Mouse (Mus musculus): ENCODE measurements around the gene 1700025C18Rik. TPM values are rescaled to one million over a fixed set of nuclear protein-coding genes. Genes with fewer than 3 reads are reported as not detected.

Gene 1700025C18Rik
- polyA plus RNA-seq, 1 experiment from 2014 or later = not detected

DNA sequence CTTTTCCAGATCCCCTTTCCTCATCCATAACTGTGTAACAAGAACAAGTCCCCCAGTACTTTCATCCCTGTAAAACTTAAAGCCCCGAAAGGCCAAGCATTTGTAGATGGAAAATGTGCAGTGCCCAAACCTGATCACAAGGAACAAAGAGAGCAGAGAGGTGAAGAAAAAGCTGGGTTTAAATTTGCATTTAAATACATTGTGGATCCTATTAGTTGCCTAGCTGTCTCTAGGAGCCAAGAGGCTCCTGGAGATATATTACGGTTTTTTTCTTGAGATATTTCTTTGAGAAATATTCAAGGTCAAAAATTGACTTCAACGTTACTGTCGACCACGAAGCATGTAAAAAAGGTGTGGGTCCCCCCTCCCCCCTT is 55.5 kb downstream of the 1700025C18Rik start:
- Histone ChIP-seq H3K9me3 (ENCODE audit: control insufficient read depth, low read length) (no peaks in the 10 kb centered on the region), H3K27ac (ENCODE audit: low read depth, low read length) (peak overlapping the region; percentile 58; the same call in 1 of the 2 replicates), H3K9ac (replicated peaks; ENCODE audit: low read depth, low read length) (no peak overlapping the region), H3K4me3 (ENCODE audit: low read depth, low read length) (peak overlapping the region; percentile 98), H3K36me3 (ENCODE audit: control insufficient read depth, insufficient read depth, low read length) (no peaks in the 10 kb centered on the region), H3K27me3 (ENCODE audit: control insufficient read depth, insufficient read depth, low read length) (no peaks in the 10 kb centered on the region; the same call in 1 of the 2 replicates), H3K4me1 (ENCODE audit: control insufficient read depth, insufficient read depth, low read length) (peaks cover 27% of the 10 kb centered on the region), H3K4me2 (ENCODE audit: low read depth, low read length) (peak overlapping the region; percentile 28; the same call in 1 of the 2 replicates)
- ATAC-seq (ENCODE audit: low read depth) = 0 out of 2 replicates have a peak, but pooled peaks have one; percentile 5
- 8% methylated on average over 5 of the region's 5 CpGs for WGBS

DNA sequence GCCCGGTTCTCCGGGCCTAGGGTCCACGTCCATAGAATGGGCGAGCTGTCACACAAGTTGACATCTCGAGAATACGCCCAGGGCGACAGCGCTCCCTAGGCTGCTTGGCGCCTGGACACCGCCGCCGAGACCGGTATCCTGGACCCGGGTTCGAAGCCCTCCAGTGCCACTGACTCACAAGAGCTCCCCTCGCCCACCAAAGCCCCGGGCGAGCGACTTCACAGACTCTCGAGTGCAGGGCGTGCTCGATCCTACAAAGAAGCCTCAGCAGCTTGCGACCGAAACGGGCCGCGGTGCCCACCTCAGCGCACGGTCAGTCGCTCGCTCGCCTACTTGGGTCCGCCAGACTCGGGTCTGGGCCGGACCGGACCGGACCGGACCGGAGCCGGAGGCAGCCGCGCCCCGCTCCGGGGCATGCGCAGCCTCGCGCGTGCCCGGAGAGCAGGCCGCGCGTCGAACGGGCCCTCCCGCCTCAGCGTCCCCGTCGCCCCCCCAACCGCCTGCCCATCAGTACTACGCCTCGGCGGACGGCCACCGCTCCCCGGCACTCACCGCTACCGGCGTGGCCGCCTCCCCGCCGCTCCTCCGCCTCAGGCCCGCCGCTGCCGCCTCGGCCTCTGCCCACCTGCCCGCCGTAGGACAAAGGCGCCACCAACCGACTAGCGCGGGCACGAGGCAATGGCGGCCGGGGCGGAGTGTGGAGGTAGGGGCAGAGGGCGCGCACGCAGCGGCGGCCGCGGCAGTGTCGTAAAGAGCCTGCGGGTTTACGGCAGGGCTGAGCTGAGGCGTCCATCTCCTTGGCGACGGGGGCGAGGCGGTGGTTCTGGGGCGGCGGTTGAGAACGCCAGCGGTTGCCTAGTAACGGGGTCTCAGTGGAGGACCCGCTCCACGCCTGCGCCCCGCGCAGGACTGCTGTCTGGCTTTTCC is 56.2 kb downstream of the 1700025C18Rik start, which contains the start of gene Ncoa5:
Ncoa5 (minus strand) TSS at position 737 of the 927 bp plus-strand sequence.
- Histone ChIP-seq H3K9ac (replicated peaks; ENCODE audit: low read depth, low read length) (peak within 1 kb of the TSS; percentile 97), H3K27me3 (ENCODE audit: control insufficient read depth, insufficient read depth, low read length) (no peaks in the 10 kb centered on the region; the same call in 1 of the 2 replicates), H3K4me2 (ENCODE audit: low read depth, low read length) (peak within 1 kb of the TSS; percentile 87), H3K4me3 (ENCODE audit: low read depth, low read length) (peak within 1 kb of the TSS; percentile 98), H3K36me3 (ENCODE audit: control insufficient read depth, insufficient read depth, low read length) (no peaks in the 10 kb centered on the region), H3K4me1 (ENCODE audit: control insufficient read depth, insufficient read depth, low read length) (peaks cover 27% of the 10 kb centered on the region), H3K9me3 (ENCODE audit: control insufficient read depth, low read length) (no peaks in the 10 kb centered on the region), H3K27ac (ENCODE audit: low read depth, low read length) (peak within 1 kb of the TSS; percentile 92)
- WGBS = 0% methylated on average over 100 of the region's 111 CpGs
- ATAC-seq (ENCODE audit: low read depth) = peak; percentile 97

DNA sequence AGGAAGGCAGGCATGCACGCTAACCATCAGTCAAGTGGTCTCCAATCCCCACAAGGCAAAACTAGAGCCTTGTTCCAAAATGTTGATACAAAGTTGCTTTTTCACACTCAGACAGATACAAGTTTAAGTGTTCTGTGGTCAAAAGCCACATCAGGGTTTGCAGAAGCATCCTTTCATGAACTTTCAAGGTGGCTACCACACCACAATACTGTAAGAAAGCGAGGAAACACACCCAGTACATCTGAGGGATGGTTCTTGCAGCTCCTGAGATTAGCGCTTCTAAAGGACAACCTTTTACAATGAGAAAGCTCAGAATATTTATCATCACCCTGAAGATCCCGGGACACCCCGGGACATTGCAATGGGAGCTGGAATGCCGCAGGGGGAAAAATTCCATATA is 57.2 kb downstream of the 1700025C18Rik start:
- H3K4me1 ChIP-seq (ENCODE audit: control insufficient read depth, insufficient read depth, low read length) = peaks cover 27% of the 10 kb centered on the region
- no peak overlapping the region for H3K27ac ChIP-seq (ENCODE audit: low read depth, low read length)
- H3K4me2 ChIP-seq (ENCODE audit: low read depth, low read length) = peak overlapping the region; percentile 87
- no peak for ATAC-seq (ENCODE audit: low read depth)
- no peaks in the 10 kb centered on the region for H3K9me3 ChIP-seq (ENCODE audit: control insufficient read depth, low read length)
- H3K4me3 ChIP-seq (ENCODE audit: low read depth, low read length) = peak overlapping the region; percentile 98
- H3K9ac ChIP-seq (replicated peaks; ENCODE audit: low read depth, low read length) = peak overlapping the region; percentile 97
- H3K36me3 ChIP-seq (ENCODE audit: control insufficient read depth, insufficient read depth, low read length) = no peaks in the 10 kb centered on the region
- no peaks in the 10 kb centered on the region; the same call in 1 of the 2 replicates for H3K27me3 ChIP-seq (ENCODE audit: control insufficient read depth, insufficient read depth, low read length)
- 36% methylated on average over 6 of the region's 6 CpGs for WGBS

DNA sequence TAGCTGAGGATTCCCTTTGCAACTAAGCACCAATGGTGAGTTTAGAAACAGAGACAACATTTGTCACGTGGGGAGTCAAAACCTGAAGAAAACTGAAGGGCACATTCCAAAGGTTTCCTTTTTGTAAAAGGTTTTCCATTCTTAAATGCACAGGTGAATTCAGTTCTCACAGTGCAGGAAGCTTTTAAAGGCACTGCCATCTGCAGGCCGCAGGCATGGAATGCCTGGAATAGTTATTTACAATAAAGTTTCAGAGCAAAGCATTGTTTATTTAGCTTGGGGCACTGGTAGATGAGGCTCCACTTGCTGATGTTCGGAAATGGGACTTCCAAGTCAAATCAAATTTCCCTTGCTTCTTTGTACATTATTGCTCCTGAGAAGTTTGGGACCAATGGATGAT is 58.0 kb downstream of the 1700025C18Rik start:
- no peaks in the 10 kb centered on the region for H3K9me3 ChIP-seq (ENCODE audit: control insufficient read depth, low read length)
- peak overlapping the region; percentile 87 for H3K4me2 ChIP-seq (ENCODE audit: low read depth, low read length)
- peaks cover 27% of the 10 kb centered on the region for H3K4me1 ChIP-seq (ENCODE audit: control insufficient read depth, insufficient read depth, low read length)
- no peak overlapping the region for H3K9ac ChIP-seq (replicated peaks; ENCODE audit: low read depth, low read length)
- WGBS = 39% methylated on average over 3 of the region's 3 CpGs
- no peak overlapping the region; the same call in 1 of the 2 replicates for H3K4me3 ChIP-seq (ENCODE audit: low read depth, low read length)
- H3K27me3 ChIP-seq (ENCODE audit: control insufficient read depth, insufficient read depth, low read length) = no peaks in the 10 kb centered on the region; the same call in 1 of the 2 replicates
- no peak for ATAC-seq (ENCODE audit: low read depth)
- no peak overlapping the region for H3K27ac ChIP-seq (ENCODE audit: low read depth, low read length)
- H3K36me3 ChIP-seq (ENCODE audit: control insufficient read depth, insufficient read depth, low read length) = no peaks in the 10 kb centered on the region

Other genes with a start within 250 kb of the 1700025C18Rik start
- gene Pltp, start 233.0 kb downstream of the 1700025C18Rik start, polyA plus RNA-seq (2014; fragmentation: Nextera tagmentation; extraction: Ambion mirVana) = 59.0 and 136 TPM in 2 replicates
- gene Pcif1, start 211.4 kb downstream of the 1700025C18Rik start, polyA plus RNA-seq (2014; fragmentation: Nextera tagmentation; extraction: Ambion mirVana) = 78.0 and 82.1 TPM in 2 replicates
- gene Zfp335, start 179.0 kb downstream of the 1700025C18Rik start, polyA plus RNA-seq (2014; fragmentation: Nextera tagmentation; extraction: Ambion mirVana) = 14.3 and 14.5 TPM in 2 replicates
- 13.8 and 22.2 TPM in 2 replicates for gene Mmp9, start 150.0 kb downstream of the 1700025C18Rik start, polyA plus RNA-seq (2014; fragmentation: Nextera tagmentation; extraction: Ambion mirVana)
- gene Slc12a5, start 129.9 kb downstream of the 1700025C18Rik start, polyA plus RNA-seq (2014; fragmentation: Nextera tagmentation; extraction: Ambion mirVana) = 51.5 and 68.8 TPM in 2 replicates
- 79.5 and 98.9 TPM in 2 replicates for gene Ncoa5, start 55.9 kb downstream of the 1700025C18Rik start, polyA plus RNA-seq (2014; fragmentation: Nextera tagmentation; extraction: Ambion mirVana)
- gene Cd40, start 35.1 kb downstream of the 1700025C18Rik start, polyA plus RNA-seq (2014; fragmentation: Nextera tagmentation; extraction: Ambion mirVana) = 5.5 and 10.6 TPM in 2 replicates
- gene Cdh22, start 144.1 kb upstream of the 1700025C18Rik start, polyA plus RNA-seq (2014; fragmentation: Nextera tagmentation; extraction: Ambion mirVana) = 9.0 and 10.5 TPM in 2 replicates
- 54.1 and 59.0 TPM in 2 replicates for gene Slc35c2, start 197.1 kb upstream of the 1700025C18Rik start, polyA plus RNA-seq (2014; fragmentation: Nextera tagmentation; extraction: Ambion mirVana)
- 98.8 and 110 TPM in 2 replicates for gene Elmo2, start 235.7 kb upstream of the 1700025C18Rik start, polyA plus RNA-seq (2014; fragmentation: Nextera tagmentation; extraction: Ambion mirVana)

Data from neural tube, embryonic 14.5 days (tissue).